Mouse (Mus musculus) G1E (cell line): ENCODE data around the gene Gmfg.

Experiments used
- CTCF ChIP-seq: IDR thresholded peaks from 2 replicates; pipeline ENCODE4 v1.5.1; 2012; ENCODE audit warnings: low read depth, low read length, inconsistent platforms, mixed read lengths
- GATA1 ChIP-seq: IDR thresholded peaks from 2 replicates; pipeline ENCODE4 v1.6.1; 2012; ENCODE audit warnings: borderline replicate concordance, low read length, inconsistent platforms, mixed read lengths
- GATA2 ChIP-seq: IDR thresholded peaks from 2 replicates; pipeline ENCODE4 v1.6.1; 2012; ENCODE audit warnings: low read depth, low read length, inconsistent platforms, borderline replicate concordance
- POLR2AphosphoS5 ChIP-seq: IDR thresholded peaks from 2 replicates; pipeline ENCODE4 v1.6.1; 2012; ENCODE audit warnings: low read depth, low read length, inconsistent platforms; ENCODE audit not compliant: insufficient replicate concordance
- TAL1 ChIP-seq: conservative IDR thresholded peaks from 2 replicates; pipeline ENCODE4 v1.6.1; 2012; ENCODE audit warnings: low read depth, low read length, inconsistent platforms, mixed read lengths

DNA sequence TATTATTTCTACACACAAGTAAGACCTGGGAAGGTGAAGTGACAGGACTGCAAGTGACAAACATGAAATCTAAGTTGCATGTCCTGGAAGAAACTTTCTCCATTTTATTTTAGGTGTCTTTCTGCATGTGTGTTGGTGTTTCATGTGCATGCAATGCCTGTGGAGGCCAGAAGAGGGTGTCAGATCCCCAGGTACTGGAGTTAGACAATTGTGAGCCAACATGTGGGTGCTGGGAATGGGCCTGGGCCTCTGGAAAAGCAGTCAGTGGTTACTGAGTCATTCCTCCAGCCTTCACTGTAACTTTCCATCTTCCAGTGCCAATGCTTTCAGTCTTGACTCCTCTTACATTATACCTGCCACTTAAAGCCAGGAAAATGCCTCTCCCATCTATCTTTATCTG is 19.9 kb upstream of the Gmfg start:
- no peak for TF ChIP-seq CTCF
- TF ChIP-seq POLR2AphosphoS5 = no peak
- no peak for TF ChIP-seq TAL1
- no peak for TF ChIP-seq GATA2
- TF ChIP-seq GATA1 = no peak
